Mouse (Mus musculus): ENCODE results near the gene Snrk. TPM values are rescaled to one million over a fixed set of nuclear protein-coding genes. Genes with fewer than 3 reads are reported as not detected.

Snrk gene
- total RNA-seq, 2 experiments from 2014 or later, result 111 to 118 TPM

DNA sequence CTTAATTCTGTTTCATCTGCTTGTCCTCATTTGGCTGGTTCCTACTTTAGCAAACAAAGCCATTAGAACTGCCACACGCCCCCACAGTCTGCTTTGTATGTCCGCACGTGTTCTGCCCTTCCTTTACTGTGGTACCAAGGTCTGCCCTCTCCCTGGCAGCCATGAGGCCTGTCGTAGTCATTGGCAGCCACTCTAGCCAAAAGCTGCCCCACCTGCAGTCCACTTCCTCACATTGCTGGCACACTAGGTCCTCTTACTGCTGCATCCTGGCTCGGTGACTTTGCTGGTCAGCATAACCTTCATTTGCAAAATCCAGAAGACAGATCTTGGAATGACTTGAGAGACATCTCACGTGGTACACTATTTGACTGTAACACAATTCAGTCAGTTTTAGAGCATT is 52.8 kb downstream of the Snrk start:
- no peak for DNase-seq (ENCODE audit: extremely low spot score in 1 of 2, low spot score in 2 of 2)
- intact Hi-C loops (cut with DNase I), result no loop called here

DNA sequence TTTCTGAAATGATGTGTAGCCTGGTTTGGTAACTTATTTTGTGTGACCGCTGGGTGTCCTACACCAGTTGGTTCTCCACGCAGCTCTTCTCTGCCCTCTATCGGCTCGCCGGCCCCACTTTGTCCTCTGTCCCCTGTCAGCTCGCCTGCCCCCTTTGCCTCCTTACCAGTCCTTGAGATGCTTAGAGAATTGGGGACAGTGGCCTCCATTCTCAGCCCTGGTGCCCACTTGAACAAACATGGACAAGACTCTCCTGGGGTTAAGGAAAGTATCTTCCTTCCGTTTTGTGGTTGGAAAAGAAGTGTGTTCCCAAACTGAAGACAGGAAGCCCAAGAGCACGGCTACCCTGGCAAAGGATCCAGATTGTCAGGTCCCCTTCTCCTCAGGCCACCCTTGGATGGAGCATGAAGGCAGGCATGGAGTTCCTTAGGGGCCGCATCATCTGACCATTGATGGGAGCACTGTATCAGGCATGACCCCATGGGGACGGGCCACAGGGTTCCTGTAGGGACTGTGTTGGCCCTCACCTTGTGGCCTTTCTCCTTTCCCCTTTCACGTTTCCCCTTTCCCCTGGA is 55.6 kb downstream of the Snrk start:
- DNase-seq (ENCODE audit: extremely low spot score in 1 of 2, low spot score in 2 of 2), result no peak
- intact Hi-C loops (cut with DNase I), result no loop called here

DNA sequence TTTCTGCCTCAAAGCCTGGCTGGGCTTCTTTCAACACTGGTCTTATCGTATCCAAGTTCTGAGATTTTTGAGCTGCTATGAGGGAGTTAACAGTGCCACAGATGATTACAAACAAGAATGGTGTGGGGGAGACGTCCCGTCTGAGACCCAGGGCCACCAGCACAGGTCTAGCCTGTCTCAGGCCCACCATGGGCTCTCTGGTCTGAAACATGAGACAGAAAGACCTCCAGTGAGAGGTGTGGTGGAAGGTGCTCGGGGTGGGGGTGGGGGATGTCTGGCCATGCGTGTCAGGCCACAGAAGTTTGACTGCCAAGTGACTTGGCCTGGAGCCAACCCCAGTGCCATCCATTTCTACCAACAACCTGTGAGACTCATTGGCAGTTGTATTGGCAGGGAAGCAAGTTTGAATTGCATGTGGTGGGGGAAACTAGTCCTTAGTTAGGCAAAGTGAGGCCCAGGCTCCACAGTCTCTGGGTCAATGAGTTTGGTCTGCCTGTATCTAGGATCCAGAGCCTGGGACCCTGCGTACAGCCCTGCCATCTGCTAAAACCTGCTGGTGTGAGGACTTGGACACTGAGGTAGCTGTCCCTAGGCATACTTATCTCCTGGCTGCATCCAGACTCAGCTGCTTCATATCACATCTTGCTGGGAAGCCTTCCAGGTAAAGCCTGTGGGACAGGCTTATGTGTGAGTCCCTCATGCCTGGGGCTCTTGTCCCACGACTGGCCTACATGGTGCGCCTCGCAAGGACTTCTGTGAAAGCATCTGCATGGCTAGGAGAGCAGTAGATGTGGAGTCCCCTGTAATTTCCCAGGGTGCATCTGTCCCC is 56.6 kb downstream of the Snrk start:
- DNase-seq (ENCODE audit: extremely low spot score in 1 of 2, low spot score in 2 of 2), result no peak
- intact Hi-C loops (cut with DNase I), result no loop called here

DNA sequence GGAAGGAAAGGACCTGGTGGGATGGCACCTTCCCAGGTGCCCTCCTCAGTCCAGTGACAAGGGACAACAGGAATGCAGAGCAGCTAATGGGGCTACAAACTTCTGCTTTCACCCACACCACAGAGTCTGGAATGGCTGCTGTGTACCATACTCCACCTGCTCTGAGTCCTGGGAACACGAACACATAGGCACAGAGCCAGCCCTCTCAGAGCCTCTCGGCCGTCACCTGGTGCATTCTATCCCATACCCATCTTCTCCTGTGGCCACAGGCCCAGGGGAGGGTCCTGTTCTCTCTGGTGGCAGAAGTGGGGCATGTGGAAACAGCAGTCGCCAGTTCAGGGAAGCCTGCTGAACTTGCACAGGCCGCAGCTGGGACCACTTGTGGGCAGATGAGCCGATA is 57.7 kb downstream of the Snrk start:
- DNase-seq (ENCODE audit: extremely low spot score in 1 of 2, low spot score in 2 of 2), result no peak
- intact Hi-C loops (cut with DNase I), result no loop called here

DNA sequence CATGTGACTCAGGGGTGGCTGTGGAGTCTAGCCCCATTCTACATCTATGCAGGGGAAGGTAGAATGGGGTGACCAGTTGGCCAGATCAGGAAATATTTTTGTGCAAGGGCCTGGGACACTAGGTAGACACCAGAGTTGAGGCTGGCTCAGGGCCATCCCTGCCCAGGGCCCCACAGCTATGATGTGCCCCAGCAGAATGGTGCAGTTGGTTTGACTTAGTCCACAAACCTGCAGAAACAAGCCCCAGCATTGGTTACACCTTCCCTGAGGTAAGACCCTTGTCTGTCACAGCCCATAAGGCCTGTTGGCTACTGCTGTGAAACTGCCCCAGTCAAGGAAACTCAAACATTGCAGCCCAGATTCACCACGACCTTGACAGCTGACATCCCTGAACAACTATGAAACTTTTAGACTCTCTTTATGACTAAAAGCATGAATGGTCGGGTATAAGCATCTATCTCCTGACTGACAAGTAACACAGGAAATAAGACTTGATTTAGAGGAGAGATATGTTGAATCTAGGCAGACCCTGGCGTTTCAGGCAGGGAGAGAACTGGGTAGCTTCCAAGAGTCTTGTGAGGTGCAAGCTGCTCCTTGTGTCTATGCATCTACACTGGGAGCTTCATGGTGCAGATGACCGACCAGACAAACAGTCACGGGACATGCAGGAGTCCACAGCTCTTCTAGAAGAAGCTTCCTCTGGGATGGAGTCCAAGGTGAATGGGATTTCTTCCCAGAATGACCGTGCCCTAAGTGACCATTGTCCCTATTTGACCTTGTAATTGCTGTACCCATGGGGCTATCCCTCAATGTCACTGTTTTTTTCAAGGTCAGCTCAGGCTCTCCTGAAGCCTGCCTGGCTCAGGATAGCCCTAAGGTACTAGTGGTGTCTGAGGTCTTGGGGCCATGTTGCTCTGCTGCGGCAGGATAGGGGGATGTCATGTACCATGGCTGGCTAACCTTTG is 60.5 kb downstream of the Snrk start:
- DNase-seq (ENCODE audit: extremely low spot score in 1 of 2, low spot score in 2 of 2), result no peak
- intact Hi-C loops (cut with DNase I), result no loop called here

- intact Hi-C loops (cut with DNase I), result no loop called here
- DNase-seq (ENCODE audit: extremely low spot score in 1 of 2, low spot score in 2 of 2), result no peak
These were observed 61.4 kb downstream of the Snrk start for GRCm38 (mm10) chr9:122178427-122178826.

GRCm38 (mm10) chr9:122180105-122180504 is 63.0 kb downstream of the Snrk start:
- intact Hi-C loops (cut with DNase I), result no loop called here
- DNase-seq (ENCODE audit: extremely low spot score in 1 of 2, low spot score in 2 of 2), result no peak

GRCm38 (mm10) chr9:122183074-122183473 is 66.0 kb downstream of the Snrk start:
- intact Hi-C loops (cut with DNase I), result no loop called here
- no peak for DNase-seq (ENCODE audit: extremely low spot score in 1 of 2, low spot score in 2 of 2)

DNA sequence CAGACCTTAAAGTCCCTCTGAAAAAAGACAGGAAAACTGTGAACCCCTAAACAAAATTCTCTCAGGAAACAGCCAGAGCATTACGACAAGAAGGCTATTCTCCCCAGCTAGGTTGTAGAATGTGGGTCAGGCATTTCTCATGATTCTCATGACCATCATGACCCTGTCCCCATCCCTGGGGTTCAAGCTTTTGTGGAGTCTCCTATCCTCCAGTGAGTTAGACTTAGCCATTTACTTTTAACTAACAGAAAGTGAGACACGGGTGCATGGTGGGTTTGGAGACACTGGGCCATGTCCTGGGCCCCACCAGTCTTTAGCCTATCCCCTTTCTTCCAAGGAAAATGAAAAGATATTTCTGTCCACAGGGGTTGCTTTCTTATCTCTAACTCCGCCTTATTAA is 67.3 kb downstream of the Snrk start:
- intact Hi-C loops (cut with DNase I), result no loop called here

GRCm38 (mm10) chr9:122185061-122185460 is 68.0 kb downstream of the Snrk start:
- intact Hi-C loops (cut with DNase I), result loop anchor here (5.0 kb wide), 1 partner anchor 168 kb away; no protein-coding TSS in a partner anchor

More for the DNA sequence above, 67.3 kb downstream of the Snrk start:
- DNase-seq (ENCODE audit: extremely low spot score in 1 of 2, low spot score in 2 of 2), result no peak

DNA sequence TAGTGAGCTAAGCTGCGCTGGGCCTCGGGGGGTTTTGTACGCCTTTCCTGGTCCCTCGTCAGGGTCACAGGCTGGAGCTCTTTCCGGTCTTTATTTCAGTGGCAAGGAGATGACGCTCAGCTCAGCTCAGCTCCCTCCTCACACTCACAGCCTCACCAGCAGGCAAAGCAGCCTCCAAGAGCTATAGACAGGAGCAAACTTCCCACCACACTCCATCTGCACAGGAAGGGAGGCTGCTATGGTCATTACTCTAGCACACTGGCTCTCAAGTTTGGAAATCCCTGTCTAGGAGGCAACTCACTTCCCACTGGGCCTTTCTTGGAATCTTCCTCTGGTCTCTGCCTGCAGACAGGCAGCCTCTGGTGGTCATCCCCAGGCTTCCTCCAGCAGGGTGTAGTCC is 68.9 kb downstream of the Snrk start:
- intact Hi-C loops (cut with DNase I), result loop anchor here (5.0 kb wide), 1 partner anchor 169 kb away; no protein-coding TSS in a partner anchor
- no peak for DNase-seq (ENCODE audit: extremely low spot score in 1 of 2, low spot score in 2 of 2)

More at GRCm38 (mm10) chr9:122185061-122185460, 68.0 kb downstream of the Snrk start:
- peak; percentile 63 to 75 for DNase-seq (ENCODE audit: extremely low spot score in 1 of 2, low spot score in 2 of 2)

DNA sequence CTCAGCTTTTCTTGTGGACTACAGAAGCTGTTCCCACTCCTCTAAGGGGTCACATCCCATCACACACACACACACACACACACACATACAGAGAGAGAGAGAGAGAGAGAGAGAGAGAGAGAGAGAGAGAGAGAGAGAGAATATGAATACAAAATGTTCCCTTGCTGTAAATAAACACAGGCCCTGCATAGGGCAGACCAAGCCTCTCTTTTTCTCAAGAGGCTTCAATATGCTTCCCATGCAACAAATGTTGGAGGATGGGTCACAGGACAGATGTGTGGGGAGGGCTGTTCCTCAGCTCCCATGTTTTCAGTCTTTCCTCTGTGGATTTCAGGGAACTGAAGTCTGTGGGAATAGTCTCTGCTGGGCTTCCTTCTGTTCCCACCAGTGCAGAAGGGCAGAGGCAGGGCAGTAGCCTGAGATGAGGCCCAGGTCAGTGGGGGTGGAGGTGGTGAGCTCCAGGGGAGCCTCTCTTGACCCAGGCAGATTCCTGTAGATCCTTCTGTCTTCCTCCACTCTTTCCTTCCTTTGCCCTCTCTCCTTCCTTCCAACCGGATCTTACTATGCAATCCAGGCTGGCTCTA is 69.7 kb downstream of the Snrk start:
- intact Hi-C loops (cut with DNase I), result loop anchor here (5.0 kb wide), 1 partner anchor 169 kb away; no protein-coding TSS in a partner anchor
- no peak for DNase-seq (ENCODE audit: extremely low spot score in 1 of 2, low spot score in 2 of 2)

GRCm38 (mm10) chr9:122187451-122187921 is 70.4 kb downstream of the Snrk start:
- intact Hi-C loops (cut with DNase I), result loop anchor here (5.0 kb wide), 1 partner anchor 170 kb away; no protein-coding TSS in a partner anchor
- no peak for DNase-seq (ENCODE audit: extremely low spot score in 1 of 2, low spot score in 2 of 2)

DNA sequence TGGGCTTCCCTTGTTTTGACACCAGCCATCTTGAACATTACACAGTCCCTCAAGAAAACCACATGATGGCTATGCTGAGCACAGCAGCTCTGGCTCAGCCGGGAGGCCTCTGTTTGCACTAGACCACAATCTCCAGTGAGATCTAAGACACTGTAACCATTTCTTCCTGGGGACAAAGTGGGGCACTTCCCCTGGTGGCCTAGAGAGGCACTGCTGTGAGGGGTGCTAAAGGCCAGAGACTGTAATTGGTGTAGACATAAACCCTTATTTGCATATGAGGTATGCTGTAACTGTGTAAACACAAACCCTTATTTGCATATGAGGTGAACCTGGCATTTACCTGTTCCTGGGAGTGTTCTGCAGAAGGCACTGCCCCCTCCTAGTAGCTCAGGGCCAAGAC is 71.7 kb downstream of the Snrk start:
- intact Hi-C loops (cut with DNase I), result loop anchor here (5.0 kb wide), 1 partner anchor 171 kb away; no protein-coding TSS in a partner anchor
- DNase-seq (ENCODE audit: extremely low spot score in 1 of 2, low spot score in 2 of 2), result no peak

GRCm38 (mm10) chr9:122193361-122193760 is 76.3 kb downstream of the Snrk start:
- no peak for DNase-seq (ENCODE audit: extremely low spot score in 1 of 2, low spot score in 2 of 2)
- intact Hi-C loops (cut with DNase I), result no loop called here

DNA sequence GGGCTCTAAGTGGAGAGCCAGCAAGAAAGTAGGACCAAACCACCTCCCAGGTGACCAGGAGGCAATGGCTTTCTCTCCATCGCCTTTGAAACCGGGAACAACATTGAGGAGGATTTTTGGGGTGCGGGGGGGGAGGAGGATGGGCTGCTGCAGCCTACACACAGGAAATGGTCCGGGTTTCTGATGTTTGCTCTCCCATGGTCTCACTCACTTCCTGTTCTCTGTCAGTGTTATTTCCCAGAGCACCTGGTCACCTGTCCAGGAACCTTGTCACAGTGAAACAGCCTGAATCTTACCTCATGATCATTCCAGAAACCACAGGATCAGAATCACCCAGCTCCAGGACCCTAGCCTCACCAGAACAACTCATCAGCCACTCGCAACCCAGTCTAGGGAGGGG is 76.8 kb downstream of the Snrk start:
- intact Hi-C loops (cut with DNase I), result no loop called here
- DNase-seq (ENCODE audit: extremely low spot score in 1 of 2, low spot score in 2 of 2), result no peak

- intact Hi-C loops (cut with DNase I), result no loop called here
- no peak for DNase-seq (ENCODE audit: extremely low spot score in 1 of 2, low spot score in 2 of 2)
These were observed 78.1 kb downstream of the Snrk start for GRCm38 (mm10) chr9:122195042-122195682.

DNA sequence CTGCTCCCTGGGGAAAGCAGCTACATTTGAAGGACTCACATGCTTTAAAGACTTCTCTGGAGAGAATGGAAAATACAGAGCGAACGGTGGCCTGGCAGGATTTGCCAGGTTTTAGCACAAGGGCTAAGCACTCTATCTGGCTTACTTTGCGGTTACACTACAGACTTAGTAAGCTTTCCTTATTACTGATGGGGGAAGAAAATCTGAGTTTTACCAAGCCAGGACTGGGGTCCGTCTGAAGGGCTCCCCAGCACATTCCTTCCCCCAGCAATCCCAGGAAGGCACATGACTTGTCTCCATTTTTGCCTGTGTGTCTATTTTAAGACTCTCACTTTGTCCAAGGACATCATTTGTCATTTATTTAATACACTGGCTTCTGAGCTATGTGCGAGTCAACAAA is 80.0 kb downstream of the Snrk start:
- intact Hi-C loops (cut with DNase I), result no loop called here

More for the DNA sequence above, 80.0 kb downstream of the Snrk start:
- no peak for DNase-seq (ENCODE audit: extremely low spot score in 1 of 2, low spot score in 2 of 2)

Data from left cerebral cortex, postnatal 10 days (tissue).